Mouse (Mus musculus) olfactory bulb, adult 2 months (tissue): ENCODE data around the gene Cmtm1.

Source experiments
- CTCF ChIP-seq: fragments of 200-500 bp; IDR thresholded peaks from 2 replicates; pipeline ENCODE4 v1.5.1; 2012; ENCODE audit warnings: low read depth, mild to moderate bottlenecking, low read length, moderate library complexity; ENCODE audit not compliant: insufficient read depth
- POLR2A ChIP-seq: fragments of 200-500 bp; IDR thresholded peaks from 2 replicates; pipeline ENCODE4 v1.6.1; 2012; ENCODE audit warnings: mild to moderate bottlenecking, low read depth, low read length, moderate library complexity; ENCODE audit not compliant: insufficient read depth

DNA sequence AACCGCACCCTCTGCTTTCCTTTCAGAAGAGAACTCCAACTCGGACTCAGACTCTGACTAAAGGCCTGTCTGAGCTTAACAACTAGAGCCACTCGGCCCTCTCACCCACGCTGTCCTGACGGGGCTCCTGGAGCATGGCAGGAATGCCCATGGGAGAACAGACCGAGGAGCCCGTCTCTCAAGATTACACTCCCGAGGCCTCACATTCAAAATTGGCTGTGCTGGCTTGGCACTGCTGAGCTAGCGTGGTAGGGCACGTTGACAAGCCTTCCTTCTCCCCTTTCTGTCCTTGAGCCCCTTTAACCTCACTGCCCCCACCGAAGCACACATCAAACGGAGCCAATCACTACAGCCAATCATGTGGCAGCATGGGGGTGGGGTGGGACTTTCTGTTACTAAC is 36.8 kb upstream of the Cmtm1 start:
- no peak for TF ChIP-seq CTCF
- no peak for TF ChIP-seq POLR2A
